Mouse (Mus musculus): ENCODE data around the gene Dohh.

GRCm38 (mm10) chr10:81363436-81364346 is 20.5 kb upstream of the Dohh start:
- TF ChIP-seq GATA1 (IDR thresholded peaks at IDR 0.05; ENCODE audit: borderline replicate concordance, low read length) (no peak), FLI1 (IDR thresholded peaks at IDR 0.05; ENCODE audit: low read length) (no peak)

Measured in megakaryocyte, embryonic 14.5 days (primary cell).